Mouse (Mus musculus) kidney, embryonic 15.5 days (tissue): ENCODE measurements around the gene Gnptg. TPM values are rescaled to one million over a fixed set of nuclear protein-coding genes. Genes with fewer than 3 reads are reported as not detected.

Experiments
- ATAC-seq: fragments of 200-750 bp; cut with Nextera tagmentation; replicated peaks from 2 replicates; pipeline ENCODE4 v1.8.0; 2017; ENCODE audit warnings: moderate TSS enrichment; ENCODE audit not compliant: low FRiP score
- H3K27ac ChIP-seq: fragments of 300-500 bp; sonication (generic); 2 replicates; pipeline ENCODE4 v1.5.1; 2015; ENCODE audit warnings: mild to moderate bottlenecking, inconsistent platforms
- H3K27me3 ChIP-seq: fragments of 300-500 bp; sonication (generic); 2 replicates; pipeline ENCODE4 v1.6.1; 2015; ENCODE audit warnings: inconsistent platforms
- H3K36me3 ChIP-seq: fragments of 300-500 bp; sonication (generic); 2 replicates; pipeline ENCODE4 v1.6.1; 2015; ENCODE audit warnings: inconsistent platforms
- H3K4me1 ChIP-seq: fragments of 300-500 bp; sonication (generic); 2 replicates; pipeline ENCODE4 v1.6.1; 2015; ENCODE audit warnings: inconsistent platforms
- H3K4me2 ChIP-seq: fragments of 300-500 bp; sonication (generic); 2 replicates; pipeline ENCODE4 v1.6.1; 2015; ENCODE audit warnings: moderate library complexity, mild to moderate bottlenecking, inconsistent platforms
- H3K4me3 ChIP-seq: fragments of 300-500 bp; sonication (generic); replicated peaks from 2 replicates; pipeline ENCODE4 v1.5.1; 2015; ENCODE audit warnings: mild to moderate bottlenecking, inconsistent platforms
- H3K9ac ChIP-seq: fragments of 300-500 bp; sonication (generic); 2 replicates; pipeline ENCODE4 v1.6.1; 2015; ENCODE audit warnings: mild to moderate bottlenecking, inconsistent platforms
- H3K9me3 ChIP-seq: fragments of 300-500 bp; sonication (generic); replicated peaks from 2 replicates; pipeline ENCODE4 v1.6.1; 2016; ENCODE audit warnings: inconsistent platforms
- WGBS: fragments of 180-500 bp; shearing (Covaris S2); methylation state at CpG from one replicate; pipeline ENCODE4 v1.1.7; 2015; ENCODE audit warnings: mixed read lengths; 5-methylcytosine and 5-hydroxymethylcytosine counted together
- polyA plus RNA-seq: library from polyadenylated mRNA; unstranded; fragments of >200 nt; fragmentation: Nextera tagmentation; extraction: Ambion mirVana; gene quantifications from 2 replicates; pipeline ENCODE4 v1.2.1, GENCODE M21; 2015

The Gnptg gene
- polyA plus RNA-seq, result 44.4 and 46.4 TPM in 2 replicates

GRCm38 (mm10) chr17:25239695-25240636 is at the start of gene Gnptg, which contains the start of gene Tsr3:
TSS of gene Gnptg (minus strand) at chr17:25240124.
TSS of gene Tsr3 (plus strand) at chr17:25240170.
- Histone ChIP-seq H3K9ac (peak within 1 kb of the TSS; percentile 97), H3K27ac (peak within 1 kb of the TSS; percentile 92), H3K4me2 (peak within 1 kb of the TSS; percentile 86), H3K9me3 (no peaks in the 10 kb centered on the region), H3K36me3 (peaks cover 45% of the 10 kb centered on the region), H3K4me1 (peaks cover 21% of the 10 kb centered on the region), H3K27me3 (no peaks in the 10 kb centered on the region), H3K4me3 (peak within 1 kb of the TSS; percentile 88)
- under 1% methylated on average over 77 of the region's 80 CpGs for WGBS
- ATAC-seq, result peak; percentile 90

- Histone ChIP-seq H3K4me2 (no peak overlapping the region), H3K4me3 (no peak overlapping the region), H3K9me3 (no peaks in the 10 kb centered on the region), H3K36me3 (no peaks in the 10 kb centered on the region), H3K27me3 (no peaks in the 10 kb centered on the region), H3K9ac (no peak overlapping the region), H3K27ac (no peak overlapping the region), H3K4me1 (no peaks in the 10 kb centered on the region)
- no peak for ATAC-seq
- WGBS, result 20% methylated on average over 4 of the region's 4 CpGs
Observed at GRCm38 (mm10) chr17:25288842-25289241, 48.9 kb upstream of the Gnptg start.

- Histone ChIP-seq H3K4me1 (no peaks in the 10 kb centered on the region), H3K36me3 (no peaks in the 10 kb centered on the region), H3K9ac (no peak overlapping the region), H3K27ac (no peak overlapping the region), H3K4me3 (no peak overlapping the region), H3K9me3 (no peaks in the 10 kb centered on the region), H3K4me2 (no peak overlapping the region), H3K27me3 (no peaks in the 10 kb centered on the region)
- 20% methylated on average over 3 of the region's 3 CpGs for WGBS
- no peak for ATAC-seq
Observed at GRCm38 (mm10) chr17:25285033-25285432, 45.1 kb upstream of the Gnptg start.

GRCm38 (mm10) chr17:25282133-25282532 is 42.2 kb upstream of the Gnptg start:
- Histone ChIP-seq H3K9me3 (no peaks in the 10 kb centered on the region), H3K9ac (no peak overlapping the region), H3K4me1 (no peaks in the 10 kb centered on the region), H3K36me3 (no peaks in the 10 kb centered on the region), H3K27me3 (peaks cover 6% of the 10 kb centered on the region; the same call in 1 of the 2 replicates), H3K4me3 (no peak overlapping the region), H3K4me2 (peak overlapping the region; percentile 17; the same call in 1 of the 2 replicates), H3K27ac (no peak overlapping the region)
- ATAC-seq, result no peak
- 46% methylated on average over 11 of the region's 11 CpGs for WGBS

- no peak for ATAC-seq
- no peak overlapping the region for H3K27ac ChIP-seq
- peaks cover 21% of the 10 kb centered on the region for H3K4me1 ChIP-seq
- H3K9ac ChIP-seq, result no peak overlapping the region
- WGBS, result 95% methylated on average over 3 of the region's 3 CpGs
- H3K4me2 ChIP-seq, result no peak overlapping the region
- H3K36me3 ChIP-seq, result peaks cover 1% of the 10 kb centered on the region; the same call in 1 of the 2 replicates
- no peak overlapping the region for H3K4me3 ChIP-seq
- no peaks in the 10 kb centered on the region for H3K9me3 ChIP-seq
- H3K27me3 ChIP-seq, result peaks cover 6% of the 10 kb centered on the region; the same call in 1 of the 2 replicates
Observed at GRCm38 (mm10) chr17:25275833-25276232, 35.9 kb upstream of the Gnptg start.

GRCm38 (mm10) chr17:25274571-25275346 is 34.8 kb upstream of the Gnptg start, which contains the start of gene Ube2i:
TSS of gene Ube2i (minus strand) at chr17:25274622.
- no peaks in the 10 kb centered on the region for H3K9me3 ChIP-seq
- peak within 1 kb of the TSS; percentile 98 for H3K27ac ChIP-seq
- peak within 1 kb of the TSS; percentile 98 for H3K9ac ChIP-seq
- H3K4me3 ChIP-seq, result peak within 1 kb of the TSS; percentile 85
- H3K27me3 ChIP-seq, result peaks cover 6% of the 10 kb centered on the region; the same call in 1 of the 2 replicates
- H3K4me1 ChIP-seq, result peaks cover 29% of the 10 kb centered on the region
- peaks cover 9% of the 10 kb centered on the region for H3K36me3 ChIP-seq
- ATAC-seq, result no peak
- peak within 1 kb of the TSS; percentile 75 for H3K4me2 ChIP-seq
- WGBS, result 81% methylated on average over 9 of the region's 9 CpGs

- Histone ChIP-seq H3K4me1 (peaks cover 34% of the 10 kb centered on the region), H3K27me3 (no peaks in the 10 kb centered on the region), H3K9ac (peak overlapping the region; percentile 98), H3K36me3 (peaks cover 18% of the 10 kb centered on the region), H3K4me2 (peak overlapping the region; percentile 75), H3K27ac (peak overlapping the region; percentile 98), H3K9me3 (no peaks in the 10 kb centered on the region), H3K4me3 (peak overlapping the region; percentile 85)
- WGBS, result under 1% methylated on average over 40 of the region's 45 CpGs
- ATAC-seq, result peak; percentile 89
Observed at GRCm38 (mm10) chr17:25273706-25274501, 34.0 kb upstream of the Gnptg start.

- peak overlapping the region; percentile 98 for H3K9ac ChIP-seq
- under 1% methylated on average over 92 of the region's 92 CpGs for WGBS
- H3K4me3 ChIP-seq, result peak overlapping the region; percentile 85
- peaks cover 34% of the 10 kb centered on the region for H3K4me1 ChIP-seq
- H3K9me3 ChIP-seq, result no peaks in the 10 kb centered on the region
- peaks cover 26% of the 10 kb centered on the region for H3K36me3 ChIP-seq
- peak; percentile 91 for ATAC-seq
- peak overlapping the region; percentile 98 for H3K27ac ChIP-seq
- peak overlapping the region; percentile 75 for H3K4me2 ChIP-seq
- no peaks in the 10 kb centered on the region for H3K27me3 ChIP-seq
Observed at GRCm38 (mm10) chr17:25272951-25273705, 33.2 kb upstream of the Gnptg start.

- no peak for ATAC-seq
- WGBS, result 2% methylated on average over 10 of the region's 10 CpGs
- Histone ChIP-seq H3K27me3 (no peaks in the 10 kb centered on the region), H3K27ac (peak overlapping the region; percentile 98), H3K36me3 (peaks cover 34% of the 10 kb centered on the region), H3K4me3 (peak overlapping the region; percentile 85), H3K9ac (peak overlapping the region; percentile 98), H3K4me2 (peak overlapping the region; percentile 75), H3K4me1 (peaks cover 34% of the 10 kb centered on the region), H3K9me3 (no peaks in the 10 kb centered on the region)
Observed at GRCm38 (mm10) chr17:25272326-25272725, 32.4 kb upstream of the Gnptg start.

- peak overlapping the region; percentile 85 for H3K4me3 ChIP-seq
- H3K9ac ChIP-seq, result peak overlapping the region; percentile 98
- ATAC-seq, result no peak
- H3K4me2 ChIP-seq, result peak overlapping the region; percentile 75
- 60% methylated on average over 2 of the region's 2 CpGs for WGBS
- no peaks in the 10 kb centered on the region for H3K27me3 ChIP-seq
- H3K27ac ChIP-seq, result no peak overlapping the region
- H3K9me3 ChIP-seq, result no peaks in the 10 kb centered on the region
- peaks cover 48% of the 10 kb centered on the region for H3K36me3 ChIP-seq
- H3K4me1 ChIP-seq, result peaks cover 34% of the 10 kb centered on the region
Observed at GRCm38 (mm10) chr17:25270795-25271335, 30.9 kb upstream of the Gnptg start.
